In genomic region chr6:50804477-50805005, GRCm38 (mm10) we compare ENCODE assay signal across 18 mouse cellular contexts.
"Had no signal": no experiment of that assay in that cellular context is flagged by ENCODE, and none has a peak within 500 bp of the region (broad histone marks: within the 10 kb centered on the region; RNA-seq: fewer than 3 reads in every experiment).

No protein-coding gene starts in this region.

- H3K36me3 ChIP-seq: liver, embryonic 15.5 days; lung, embryonic 15.5 days; midbrain, embryonic 13.5 days; midbrain, embryonic 15.5 days; neural tube, embryonic 12.5 days; stomach, embryonic 15.5 days had no signal

- H3K4me3 ChIP-seq: liver, embryonic 15.5 days; lung, embryonic 15.5 days; megakaryocyte, embryonic 14.5 days; midbrain, embryonic 13.5 days; midbrain, embryonic 15.5 days; neural tube, embryonic 12.5 days; stomach, embryonic 15.5 days had no signal

- H3K4me2 ChIP-seq: liver, embryonic 15.5 days; lung, embryonic 15.5 days; midbrain, embryonic 13.5 days; midbrain, embryonic 15.5 days; neural tube, embryonic 12.5 days; stomach, embryonic 15.5 days had no signal

- H3K27me3 ChIP-seq: midbrain, embryonic 15.5 days; neural tube, embryonic 12.5 days; stomach, embryonic 15.5 days had no signal

- H3K4me1 ChIP-seq: liver, embryonic 15.5 days; megakaryocyte, embryonic 14.5 days had no signal

- H3K9me3 ChIP-seq: liver, embryonic 15.5 days; lung, embryonic 15.5 days; megakaryocyte, embryonic 14.5 days; midbrain, embryonic 13.5 days; midbrain, embryonic 15.5 days; neural tube, embryonic 12.5 days; stomach, embryonic 15.5 days had no signal

- H3K27ac ChIP-seq: liver, embryonic 15.5 days; lung, embryonic 15.5 days; macrophage; midbrain, embryonic 13.5 days; midbrain, embryonic 15.5 days; neural tube, embryonic 12.5 days; stomach, embryonic 15.5 days; stomach, postnatal 0 days had no signal

- ATAC-seq: liver, postnatal 0 days; lung, postnatal 0 days; midbrain, embryonic 13.5 days; midbrain, embryonic 15.5 days had no signal

- H3K9ac ChIP-seq: liver, embryonic 15.5 days; liver, postnatal 0 days; lung, embryonic 15.5 days; midbrain, embryonic 13.5 days; midbrain, embryonic 15.5 days; neural tube, embryonic 12.5 days; stomach, embryonic 15.5 days had no signal

- DNase-seq: liver, postnatal 0 days; lung, adult 2 months; lung, postnatal 14 days; lung, postnatal 36 days; right cerebral cortex, postnatal 14 days; thymus, adult 2 months; thymus, postnatal 25 days; thymus, postnatal 4 days had no signal
